Mouse (Mus musculus) hindbrain, embryonic 13.5 days (tissue): ENCODE data around the gene Tmem209. TPM values are rescaled to one million over a fixed set of nuclear protein-coding genes. Genes with fewer than 3 reads are reported as not detected.

ENCODE experiments used
- ATAC-seq: fragments of 200-750 bp; cut with Nextera tagmentation; 2 replicates; pipeline ENCODE4 v1.8.0; 2017; ENCODE audit warnings: moderate TSS enrichment; ENCODE audit not compliant: low FRiP score
- H3K27ac ChIP-seq: fragments of 300-500 bp; sonication (generic); 2 replicates; pipeline ENCODE4 v1.5.1; 2015; ENCODE audit warnings: inconsistent platforms, mild to moderate bottlenecking, moderate library complexity
- H3K27me3 ChIP-seq: fragments of 300-500 bp; sonication (generic); 2 replicates; pipeline ENCODE4 v1.6.1; 2015; ENCODE audit warnings: mild to moderate bottlenecking, inconsistent platforms
- H3K36me3 ChIP-seq: fragments of 300-500 bp; sonication (generic); 2 replicates; pipeline ENCODE4 v1.6.1; 2015; ENCODE audit warnings: mild to moderate bottlenecking, inconsistent platforms
- H3K4me1 ChIP-seq: fragments of 300-500 bp; sonication (generic); replicated peaks from 2 replicates; pipeline ENCODE4 v1.6.1; 2015; ENCODE audit warnings: inconsistent platforms
- H3K4me2 ChIP-seq: fragments of 300-500 bp; sonication (generic); 2 replicates; pipeline ENCODE4 v1.6.1; 2015; ENCODE audit warnings: inconsistent platforms, mild to moderate bottlenecking, moderate library complexity
- H3K4me3 ChIP-seq: fragments of 300-500 bp; sonication (generic); 2 replicates; pipeline ENCODE4 v1.5.1; 2015; ENCODE audit warnings: mild to moderate bottlenecking, inconsistent platforms
- H3K9ac ChIP-seq: fragments of 300-500 bp; sonication (generic); 2 replicates; pipeline ENCODE4 v1.6.1; 2015; ENCODE audit warnings: mild to moderate bottlenecking, inconsistent platforms
- H3K9me3 ChIP-seq: fragments of 300-500 bp; sonication (generic); 2 replicates; pipeline ENCODE4 v1.6.1; 2016; ENCODE audit warnings: inconsistent platforms
- WGBS: fragments of 180-500 bp; shearing (Covaris S2); methylation state at CpG from one replicate; pipeline ENCODE4 v1.1.7; 2015; 5-methylcytosine and 5-hydroxymethylcytosine counted together
- polyA plus RNA-seq: library from polyadenylated mRNA; unstranded; fragments of >200 nt; fragmentation: Nextera tagmentation; extraction: Ambion mirVana; gene quantifications from 2 replicates; pipeline ENCODE4 v1.2.1, GENCODE M21; 2015

Gene Tmem209
- polyA plus RNA-seq, 1 experiment from 2014 or later: 29.5 TPM

DNA sequence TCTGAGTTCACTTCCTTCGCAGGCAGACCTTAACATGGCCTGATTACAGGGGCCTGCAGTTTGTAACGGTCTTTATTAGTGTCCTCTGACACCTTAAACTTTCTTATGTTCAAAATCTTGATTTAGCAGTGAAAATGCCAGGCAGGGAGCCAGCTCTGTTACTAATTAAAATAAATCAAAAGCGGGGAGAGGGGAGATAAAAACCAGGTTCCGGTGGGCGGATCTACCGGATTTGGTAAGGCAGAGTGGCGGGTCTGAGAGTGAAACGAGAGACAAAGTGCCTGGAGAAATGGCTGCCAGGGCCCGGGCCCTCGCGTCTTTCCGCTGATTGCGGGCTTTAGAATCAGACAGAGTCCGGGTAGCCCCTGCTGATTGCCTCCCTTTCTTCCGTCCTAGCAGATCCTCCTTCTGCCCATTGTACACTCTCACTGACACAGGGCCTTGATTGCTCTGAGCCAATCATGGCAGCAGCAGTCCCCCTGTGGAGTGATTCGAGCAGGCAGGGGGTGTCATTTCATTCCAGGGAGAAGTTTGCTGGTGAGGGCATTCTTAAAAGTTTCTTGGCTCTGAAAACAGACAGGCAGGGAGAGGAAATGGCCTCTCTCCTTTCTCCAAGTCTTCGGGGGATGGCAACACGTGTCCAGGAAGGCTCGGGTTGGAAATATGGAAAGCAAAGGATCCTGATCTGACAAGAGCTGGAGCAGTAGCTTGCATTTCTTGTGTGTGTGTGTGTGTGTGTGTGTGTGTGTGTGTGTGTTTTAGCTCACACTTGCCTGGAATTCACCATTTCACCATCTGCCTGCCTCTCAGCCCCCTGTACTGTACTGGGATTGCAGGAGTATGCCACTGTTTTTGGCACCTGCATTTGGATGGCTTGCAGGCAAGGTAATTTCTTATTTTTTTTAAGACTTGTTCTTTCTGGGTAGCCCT, 17.3 kb upstream of the Tmem209 start:
- Histone ChIP-seq H3K4me3 (peak overlapping the region; percentile 22), H3K4me2 (peak overlapping the region; percentile 48), H3K9ac (peak overlapping the region; percentile 49; the same call in 1 of the 2 replicates), H3K4me1 (peaks cover 21% of the 10 kb centered on the region), H3K36me3 (no peaks in the 10 kb centered on the region), H3K27me3 (no peaks in the 10 kb centered on the region), H3K27ac (peak overlapping the region; percentile 84), H3K9me3 (no peaks in the 10 kb centered on the region)
- ATAC-seq: peak; percentile 49; the same call in 1 of the 2 replicates
- WGBS: 12% methylated on average over 19 of the region's 19 CpGs

DNA sequence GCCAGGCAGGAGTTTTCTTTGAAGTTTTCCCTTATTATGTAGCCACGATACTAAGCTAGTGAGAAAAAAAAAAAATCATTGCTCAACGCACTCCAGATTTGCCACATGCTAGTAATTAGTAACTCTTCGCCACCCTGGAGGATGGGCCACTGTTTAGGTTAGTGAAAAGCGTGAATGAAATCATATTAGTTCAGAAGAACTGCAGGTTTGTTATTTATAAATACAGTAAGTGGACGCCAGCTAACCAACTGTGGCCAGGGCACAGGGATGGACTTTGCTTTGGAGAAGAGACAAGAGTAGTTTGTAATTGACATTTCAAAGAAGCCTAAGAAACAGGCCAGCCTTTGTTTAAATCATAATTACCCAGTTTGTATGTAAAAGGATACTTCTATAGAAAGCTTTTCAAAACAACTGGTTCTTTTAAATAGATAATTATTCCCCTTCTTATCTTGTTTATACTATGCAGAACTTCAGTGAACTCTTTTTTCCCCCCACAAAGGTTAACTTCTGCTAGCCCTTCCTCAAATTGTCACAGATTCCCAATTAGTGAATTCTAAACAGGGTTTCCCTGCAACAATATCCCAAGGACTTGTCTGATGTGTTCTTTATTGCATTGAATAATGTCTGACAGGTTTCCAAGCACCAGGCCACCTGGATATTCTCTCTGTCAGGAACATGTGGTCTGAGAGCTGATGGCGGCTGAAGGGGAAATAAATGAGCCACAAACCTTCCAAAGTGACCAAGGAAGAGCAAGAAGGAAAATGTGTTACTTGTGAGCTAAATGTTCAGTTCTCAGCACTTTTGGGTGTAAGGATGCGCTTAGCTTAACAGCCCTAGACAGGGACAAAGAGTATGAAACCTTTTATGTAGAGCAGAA, 16.1 kb upstream of the Tmem209 start:
- WGBS: 63% methylated on average over 7 of the region's 7 CpGs
- ATAC-seq: no peak
- Histone ChIP-seq H3K9me3 (no peaks in the 10 kb centered on the region), H3K4me1 (peaks cover 21% of the 10 kb centered on the region), H3K4me2 (no peak overlapping the region), H3K9ac (no peak overlapping the region), H3K36me3 (no peaks in the 10 kb centered on the region), H3K4me3 (no peak overlapping the region), H3K27me3 (no peaks in the 10 kb centered on the region), H3K27ac (0 out of 2 replicates have a peak overlapping the region, but pooled peaks have one; percentile 30)

DNA sequence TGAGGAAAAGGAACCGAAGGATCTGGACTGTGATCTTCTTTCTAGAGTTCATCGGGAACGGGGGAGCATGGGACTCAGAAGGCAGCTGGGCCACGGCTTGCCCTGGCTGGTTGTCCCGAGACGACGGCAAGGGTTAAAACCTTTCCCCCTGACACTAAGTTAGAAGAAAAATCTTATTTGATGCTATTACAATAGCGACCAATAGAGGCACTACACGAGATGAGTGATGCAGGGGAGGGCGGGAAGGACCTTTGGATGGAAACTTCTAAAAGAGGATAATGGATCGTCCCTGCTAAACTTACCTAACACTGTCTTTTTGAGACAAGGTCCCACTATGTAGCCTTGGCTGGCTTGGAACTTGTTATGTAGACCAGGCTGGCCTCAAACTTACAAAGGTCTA, 10.8 kb upstream of the Tmem209 start:
- ATAC-seq: no peak
- H3K4me3 ChIP-seq: no peak overlapping the region
- H3K4me2 ChIP-seq: no peak overlapping the region
- no peaks in the 10 kb centered on the region for H3K36me3 ChIP-seq
- H3K9ac ChIP-seq: no peak overlapping the region
- 68% methylated on average over 11 of the region's 11 CpGs for WGBS
- no peak overlapping the region for H3K27ac ChIP-seq
- H3K4me1 ChIP-seq: 0 out of 2 replicates have a peak, but pooled peaks cover 3% of the 10 kb centered on the region
- no peaks in the 10 kb centered on the region for H3K9me3 ChIP-seq
- H3K27me3 ChIP-seq: no peaks in the 10 kb centered on the region

DNA sequence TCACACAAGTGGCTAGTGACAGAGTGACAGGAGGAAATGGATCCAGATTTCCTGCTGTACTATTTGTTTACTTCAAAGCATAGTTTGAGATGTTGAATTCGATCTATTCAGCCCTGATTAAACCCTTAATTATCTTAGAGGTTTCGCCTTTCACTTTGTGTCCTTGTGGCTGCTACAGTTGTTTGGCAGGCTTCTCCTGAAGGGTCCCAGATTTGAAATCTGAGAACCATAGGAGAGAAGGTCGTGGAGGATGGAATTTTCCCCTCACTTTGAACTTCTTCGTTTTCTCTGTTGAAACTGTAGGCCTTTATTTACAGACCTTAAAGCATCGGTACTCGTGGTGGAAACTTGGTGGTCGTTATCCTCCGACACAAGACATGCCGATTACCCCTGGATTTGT, 4.7 kb upstream of the Tmem209 start:
- WGBS: 43% methylated on average over 9 of the region's 9 CpGs
- no peak for ATAC-seq

DNA sequence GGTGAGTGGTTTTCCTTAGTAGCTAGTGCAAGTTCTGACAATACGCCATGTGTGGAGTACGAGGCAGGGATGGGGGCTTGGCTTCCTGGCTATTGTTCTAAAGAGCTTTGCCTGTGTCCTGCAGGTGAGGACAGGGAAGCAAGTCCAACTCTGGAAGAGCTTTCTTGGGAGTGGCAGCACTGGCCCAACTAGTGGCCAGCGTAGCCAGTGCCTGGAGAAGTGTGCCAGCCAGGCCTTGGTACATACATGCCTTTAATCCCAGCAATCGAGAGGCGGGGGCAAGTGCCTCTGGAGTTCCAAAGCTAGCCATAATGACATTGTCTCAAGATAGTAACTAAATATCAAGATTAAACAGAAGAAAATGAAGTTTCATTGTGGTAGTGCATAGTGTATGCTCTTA, 708 bp upstream of the Tmem209 start:
- peak overlapping the region; percentile 91 for H3K27ac ChIP-seq
- peaks cover 5% of the 10 kb centered on the region for H3K36me3 ChIP-seq
- no peak for ATAC-seq
- no peaks in the 10 kb centered on the region for H3K9me3 ChIP-seq
- peak overlapping the region; percentile 63 for H3K4me2 ChIP-seq
- H3K4me1 ChIP-seq: peaks cover 5% of the 10 kb centered on the region
- 66% methylated on average over 5 of the region's 5 CpGs for WGBS
- H3K9ac ChIP-seq: peak overlapping the region; percentile 51; the same call in 1 of the 2 replicates
- no peak overlapping the region for H3K4me3 ChIP-seq
- no peaks in the 10 kb centered on the region for H3K27me3 ChIP-seq

More for the DNA sequence above, 4.7 kb upstream of the Tmem209 start:
- Histone ChIP-seq H3K27ac (no peak overlapping the region), H3K4me1 (peaks cover 5% of the 10 kb centered on the region), H3K27me3 (no peaks in the 10 kb centered on the region), H3K9me3 (no peaks in the 10 kb centered on the region), H3K9ac (no peak overlapping the region), H3K36me3 (no peaks in the 10 kb centered on the region), H3K4me2 (no peak overlapping the region), H3K4me3 (no peak overlapping the region)

DNA sequence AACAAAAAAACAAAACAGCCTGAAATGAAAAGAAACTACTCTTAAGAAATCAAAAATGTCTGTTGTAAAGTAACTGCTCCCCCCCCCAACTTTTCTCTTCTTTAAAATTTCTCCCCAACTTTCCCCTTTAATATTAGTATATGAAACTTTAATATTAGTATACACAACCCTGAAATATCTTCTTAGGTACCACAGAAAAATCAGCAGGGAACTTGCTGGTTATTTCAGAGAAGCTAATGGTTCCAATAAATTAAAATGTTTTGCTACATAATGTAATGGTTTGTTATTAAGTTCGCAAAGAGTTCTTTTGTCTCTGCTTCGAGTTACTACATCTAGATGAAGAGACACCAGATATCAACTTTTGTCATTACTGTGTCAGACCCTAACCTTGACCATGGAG, 759 bp downstream of the Tmem209 start:
- H3K4me2 ChIP-seq: peak overlapping the region; percentile 63
- H3K27me3 ChIP-seq: no peaks in the 10 kb centered on the region
- H3K4me3 ChIP-seq: peak overlapping the region; percentile 55
- H3K4me1 ChIP-seq: peaks cover 5% of the 10 kb centered on the region
- H3K36me3 ChIP-seq: peaks cover 14% of the 10 kb centered on the region
- WGBS: 3% methylated on average over 2 of the region's 2 CpGs
- H3K9me3 ChIP-seq: no peaks in the 10 kb centered on the region
- H3K9ac ChIP-seq: peak overlapping the region; percentile 71
- no peak for ATAC-seq
- H3K27ac ChIP-seq: peak overlapping the region; percentile 91

DNA sequence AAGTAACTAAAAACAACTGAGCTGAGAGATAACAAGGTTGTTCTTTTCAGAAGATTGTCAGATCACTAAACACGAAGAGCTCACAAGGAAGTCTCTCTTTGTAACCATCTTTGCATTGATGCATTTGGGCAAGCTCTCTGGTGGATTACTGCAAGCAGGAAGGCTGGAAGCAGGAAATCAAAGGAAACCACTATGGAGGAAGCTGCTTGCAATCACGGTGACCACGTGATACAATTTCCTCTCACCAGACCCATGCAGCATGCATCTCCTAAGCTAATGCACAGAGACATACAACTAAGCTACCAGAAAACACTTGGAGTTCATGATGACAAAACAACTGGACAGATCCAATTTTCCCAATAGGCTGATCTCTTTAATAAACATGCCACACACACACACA, 10.5 kb downstream of the Tmem209 start:
- no peaks in the 10 kb centered on the region for H3K9me3 ChIP-seq
- no peaks in the 10 kb centered on the region for H3K4me1 ChIP-seq
- H3K4me2 ChIP-seq: no peak overlapping the region
- H3K36me3 ChIP-seq: peaks cover 30% of the 10 kb centered on the region
- no peak overlapping the region for H3K27ac ChIP-seq
- no peaks in the 10 kb centered on the region for H3K27me3 ChIP-seq
- no peak for ATAC-seq
- WGBS: 88% methylated on average over 3 of the region's 3 CpGs
- no peak overlapping the region for H3K9ac ChIP-seq
- H3K4me3 ChIP-seq: no peak overlapping the region

DNA sequence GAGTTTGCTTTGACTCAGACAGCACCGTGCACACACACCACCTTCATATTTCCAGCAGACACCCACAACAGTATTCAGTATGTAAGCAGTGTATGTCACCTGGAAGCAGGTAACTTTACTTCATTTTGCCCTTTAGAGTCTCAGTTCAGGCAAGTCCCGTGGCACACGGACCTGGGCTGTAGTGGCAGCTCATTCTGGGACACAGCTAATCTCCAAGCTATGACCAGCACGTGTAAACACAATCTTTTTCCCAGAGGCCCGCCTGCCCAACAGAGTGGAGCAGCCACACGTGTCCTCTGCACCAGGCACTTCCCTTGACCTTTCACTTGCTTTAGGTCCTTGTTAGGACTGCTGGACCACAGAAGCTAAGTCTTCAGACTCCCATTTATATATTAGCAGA, 23.1 kb downstream of the Tmem209 start:
- 93% methylated on average over 6 of the region's 6 CpGs for WGBS
- no peak for ATAC-seq
- H3K4me1 ChIP-seq: no peaks in the 10 kb centered on the region
- no peak overlapping the region for H3K27ac ChIP-seq
- H3K36me3 ChIP-seq: peaks cover 73% of the 10 kb centered on the region
- no peaks in the 10 kb centered on the region for H3K9me3 ChIP-seq
- H3K4me3 ChIP-seq: no peak overlapping the region
- H3K27me3 ChIP-seq: no peaks in the 10 kb centered on the region
- no peak overlapping the region for H3K4me2 ChIP-seq
- no peak overlapping the region for H3K9ac ChIP-seq

DNA sequence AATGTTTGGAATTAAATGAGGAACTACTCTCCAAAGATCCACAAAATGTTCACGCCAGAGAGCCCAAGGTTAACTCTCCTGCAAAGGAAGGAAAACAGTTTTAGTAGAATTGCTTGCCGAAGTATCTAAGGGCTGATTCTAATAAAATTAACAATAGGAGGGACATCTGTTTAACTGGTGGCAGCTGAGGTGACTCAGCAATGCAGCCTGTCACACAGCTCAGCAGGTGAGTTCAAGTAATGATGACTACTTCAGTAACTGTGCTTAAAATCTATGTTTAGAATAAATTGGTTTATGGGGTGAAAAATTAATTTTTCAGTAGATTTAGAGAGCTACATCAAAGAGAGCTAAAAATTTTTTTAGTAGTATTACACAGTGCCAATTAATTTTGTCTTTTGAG, 26.7 kb downstream of the Tmem209 start:
- WGBS: 85% methylated on average over 2 of the region's 2 CpGs
- H3K36me3 ChIP-seq: peaks cover 73% of the 10 kb centered on the region

DNA sequence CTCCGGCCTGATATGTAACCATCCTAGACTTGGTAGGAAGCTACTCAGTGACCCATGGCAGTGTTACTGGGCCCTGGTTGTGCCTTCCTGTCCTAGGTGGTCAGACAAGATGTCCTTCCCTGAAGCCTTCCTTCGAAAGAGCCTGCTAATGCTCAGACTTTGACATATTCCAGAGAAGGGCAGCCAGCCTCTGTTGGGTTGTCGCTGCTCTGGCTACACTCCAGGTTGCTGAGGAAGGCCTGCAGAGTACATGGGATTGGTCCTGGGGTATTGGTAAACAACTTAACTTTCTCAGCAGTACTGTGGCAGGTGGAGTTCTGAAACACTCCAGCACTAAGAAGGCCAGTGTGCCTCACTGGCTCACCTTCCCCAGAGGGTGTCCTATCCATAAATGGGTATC, 30.2 kb downstream of the Tmem209 start:
- no peak for ATAC-seq
- Histone ChIP-seq H3K4me2 (no peak overlapping the region), H3K4me3 (no peak overlapping the region), H3K9me3 (no peaks in the 10 kb centered on the region), H3K4me1 (peaks cover 9% of the 10 kb centered on the region; the same call in 1 of the 2 replicates), H3K27me3 (no peaks in the 10 kb centered on the region), H3K36me3 (peaks cover 49% of the 10 kb centered on the region), H3K27ac (no peak overlapping the region), H3K9ac (no peak overlapping the region)
- 98% methylated on average over 3 of the region's 3 CpGs for WGBS

More for the DNA sequence above, 26.7 kb downstream of the Tmem209 start:
- Histone ChIP-seq H3K9ac (no peak overlapping the region), H3K9me3 (no peaks in the 10 kb centered on the region), H3K4me3 (no peak overlapping the region), H3K27me3 (no peaks in the 10 kb centered on the region), H3K4me1 (peaks cover 9% of the 10 kb centered on the region; the same call in 1 of the 2 replicates), H3K27ac (no peak overlapping the region), H3K4me2 (no peak overlapping the region)
- no peak for ATAC-seq

DNA sequence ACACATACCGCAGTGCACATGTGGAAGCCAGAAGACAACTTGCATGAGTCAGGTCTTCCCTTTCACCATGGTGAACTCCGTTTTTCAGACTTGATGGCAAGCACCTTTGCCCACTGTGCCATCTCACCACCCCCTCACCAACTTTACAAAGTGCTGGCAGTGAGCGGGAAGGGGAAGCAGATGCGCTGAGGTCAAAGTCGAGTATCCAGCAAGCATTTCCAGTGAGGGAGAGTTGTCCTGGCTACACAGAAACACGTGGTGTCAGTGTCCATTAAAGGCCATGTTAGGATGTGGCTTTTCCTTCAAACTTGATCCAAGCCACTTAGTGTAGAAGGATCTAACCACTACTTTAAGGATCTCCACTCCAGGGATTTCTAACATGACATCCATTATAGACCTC, 31.8 kb downstream of the Tmem209 start:
- no peak overlapping the region for H3K9ac ChIP-seq
- H3K4me1 ChIP-seq: peaks cover 9% of the 10 kb centered on the region; the same call in 1 of the 2 replicates
- no peak for ATAC-seq
- no peak overlapping the region for H3K4me3 ChIP-seq
- no peak overlapping the region for H3K27ac ChIP-seq
- H3K4me2 ChIP-seq: no peak overlapping the region
- peaks cover 35% of the 10 kb centered on the region for H3K36me3 ChIP-seq
- no peaks in the 10 kb centered on the region for H3K27me3 ChIP-seq
- H3K9me3 ChIP-seq: no peaks in the 10 kb centered on the region
- 92% methylated on average over 6 of the region's 6 CpGs for WGBS

DNA sequence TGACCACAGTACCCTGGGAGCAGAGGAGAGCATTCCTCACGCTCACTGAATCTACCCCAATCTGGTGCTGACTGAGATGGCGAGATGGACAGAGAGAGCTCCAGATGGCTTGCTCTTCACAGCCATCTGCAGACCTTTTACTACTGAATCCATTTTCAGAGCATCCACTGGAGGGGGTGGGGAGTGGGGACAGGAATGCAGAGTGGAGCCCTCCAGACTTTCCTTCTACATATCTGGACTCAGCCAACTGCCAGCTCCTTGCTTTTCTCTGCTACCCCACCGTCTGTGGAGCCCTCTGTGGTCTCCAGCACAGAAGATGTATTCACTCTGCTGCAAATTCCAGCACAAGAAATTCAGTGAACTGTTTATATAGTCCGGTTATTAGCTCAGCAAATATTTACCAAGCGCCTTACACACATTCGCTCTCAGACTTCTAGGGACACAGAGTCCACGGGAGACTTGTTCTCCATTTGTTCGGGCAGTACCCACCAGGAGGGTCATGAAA, 32.3 kb downstream of the Tmem209 start:
- no peak overlapping the region for H3K4me2 ChIP-seq
- peaks cover 9% of the 10 kb centered on the region; the same call in 1 of the 2 replicates for H3K4me1 ChIP-seq
- H3K27ac ChIP-seq: no peak overlapping the region
- WGBS: 80% methylated on average over 8 of the region's 8 CpGs
- H3K9me3 ChIP-seq: no peaks in the 10 kb centered on the region
- H3K9ac ChIP-seq: no peak overlapping the region
- no peak overlapping the region for H3K4me3 ChIP-seq
- H3K27me3 ChIP-seq: no peaks in the 10 kb centered on the region
- H3K36me3 ChIP-seq: peaks cover 30% of the 10 kb centered on the region
- ATAC-seq: no peak
